Mouse (Mus musculus): ENCODE measurements around the gene Fbxl7. TPM values are rescaled to one million over a fixed set of nuclear protein-coding genes. Genes with fewer than 3 reads are reported as not detected.
"Not testable (repeated sequence)": the region's sequence is repeated elsewhere in the genome, so short reads cannot be mapped to it uniquely, and the experiment has no call there.

Gene Fbxl7
- polyA plus RNA-seq, 1 experiment from 2014 or later, result 1.1 TPM

- Histone ChIP-seq H3K27ac (no peak overlapping the region), H3K4me1 (replicated peaks) (no peaks in the 10 kb centered on the region), H3K4me2 (no peak overlapping the region), H3K9ac (no peak overlapping the region), H3K9me3 (replicated peaks) (no peaks in the 10 kb centered on the region), H3K27me3 (no peaks in the 10 kb centered on the region), H3K36me3 (no peaks in the 10 kb centered on the region), H3K4me3 (replicated peaks) (no peak overlapping the region)
- no peak for DNase-seq
- WGBS (ENCODE audit: insufficient replicate concordance), result 60% methylated on average over 2 of the region's 2 CpGs
- ATAC-seq (ENCODE audit: low read depth), result no peak
Measured at GRCm38 (mm10) chr15:26732366-26732765, 163.0 kb downstream of the Fbxl7 start.

GRCm38 (mm10) chr15:26730760-26731159 lies 164.6 kb downstream of the Fbxl7 start:
- H3K4me3 ChIP-seq (replicated peaks), result no peak overlapping the region
- H3K4me2 ChIP-seq, result no peak overlapping the region
- no peaks in the 10 kb centered on the region for H3K27me3 ChIP-seq
- H3K9me3 ChIP-seq (replicated peaks), result no peaks in the 10 kb centered on the region
- WGBS (ENCODE audit: insufficient replicate concordance), result 39% methylated on average over 2 of the region's 2 CpGs
- no peak overlapping the region for H3K27ac ChIP-seq
- H3K4me1 ChIP-seq (replicated peaks), result no peaks in the 10 kb centered on the region
- no peaks in the 10 kb centered on the region for H3K36me3 ChIP-seq
- DNase-seq (no peak), ATAC-seq (ENCODE audit: low read depth) (no peak)
- H3K9ac ChIP-seq, result no peak overlapping the region

GRCm38 (mm10) chr15:26729341-26729740 lies 166.0 kb downstream of the Fbxl7 start:
- not testable (repeated sequence) for H3K4me1 ChIP-seq (replicated peaks); H3K9me3 ChIP-seq (replicated peaks); DNase-seq; ATAC-seq (ENCODE audit: low read depth); H3K4me3 ChIP-seq (replicated peaks); H3K27me3 ChIP-seq; H3K36me3 ChIP-seq; H3K4me2 ChIP-seq; H3K27ac ChIP-seq; H3K9ac ChIP-seq
- WGBS (ENCODE audit: insufficient replicate concordance), result 74% methylated on average over 6 of the region's 7 CpGs

GRCm38 (mm10) chr15:26718390-26719036 lies 176.9 kb downstream of the Fbxl7 start:
- no peak overlapping the region for H3K27ac ChIP-seq
- H3K4me3 ChIP-seq (replicated peaks), result no peak overlapping the region
- H3K9me3 ChIP-seq (replicated peaks), result no peaks in the 10 kb centered on the region
- WGBS (ENCODE audit: insufficient replicate concordance), result 52% methylated on average over 5 of the region's 5 CpGs
- H3K4me1 ChIP-seq (replicated peaks), result no peaks in the 10 kb centered on the region
- H3K27me3 ChIP-seq, result no peaks in the 10 kb centered on the region
- no peak overlapping the region for H3K9ac ChIP-seq
- no peaks in the 10 kb centered on the region for H3K36me3 ChIP-seq
- ATAC-seq (ENCODE audit: low read depth), result no peak
- no peak for DNase-seq
- H3K4me2 ChIP-seq, result no peak overlapping the region

GRCm38 (mm10) chr15:26717952-26718351 lies 177.4 kb downstream of the Fbxl7 start:
- H3K4me1 ChIP-seq (replicated peaks), result no peaks in the 10 kb centered on the region
- 26% methylated on average over 7 of the region's 7 CpGs for WGBS (ENCODE audit: insufficient replicate concordance)
- no peak for DNase-seq
- no peak for ATAC-seq (ENCODE audit: low read depth)
- H3K9ac ChIP-seq, result no peak overlapping the region
- no peaks in the 10 kb centered on the region for H3K9me3 ChIP-seq (replicated peaks)
- H3K36me3 ChIP-seq, result no peaks in the 10 kb centered on the region
- H3K27me3 ChIP-seq, result no peaks in the 10 kb centered on the region
- H3K4me2 ChIP-seq, result no peak overlapping the region
- no peak overlapping the region for H3K4me3 ChIP-seq (replicated peaks)
- no peak overlapping the region for H3K27ac ChIP-seq

GRCm38 (mm10) chr15:26716181-26716580 lies 179.2 kb downstream of the Fbxl7 start:
- Histone ChIP-seq H3K27me3 (no peaks in the 10 kb centered on the region), H3K4me3 (replicated peaks) (no peak overlapping the region)
- no peak for ATAC-seq (ENCODE audit: low read depth)

GRCm38 (mm10) chr15:26715635-26716034 lies 179.7 kb downstream of the Fbxl7 start:
- no peak overlapping the region for H3K9ac ChIP-seq
- no peaks in the 10 kb centered on the region for H3K36me3 ChIP-seq
- no peaks in the 10 kb centered on the region for H3K9me3 ChIP-seq (replicated peaks)
- H3K4me3 ChIP-seq (replicated peaks), result no peak overlapping the region
- ATAC-seq (ENCODE audit: low read depth) (no peak), DNase-seq (no peak)
- 63% methylated on average over 5 of the region's 5 CpGs for WGBS (ENCODE audit: insufficient replicate concordance)
- no peaks in the 10 kb centered on the region for H3K4me1 ChIP-seq (replicated peaks)
- H3K27ac ChIP-seq, result no peak overlapping the region
- no peaks in the 10 kb centered on the region for H3K27me3 ChIP-seq
- H3K4me2 ChIP-seq, result no peak overlapping the region

More at GRCm38 (mm10) chr15:26716181-26716580, 179.2 kb downstream of the Fbxl7 start:
- no peak for DNase-seq
- Histone ChIP-seq H3K4me2 (no peak overlapping the region), H3K9me3 (replicated peaks) (no peaks in the 10 kb centered on the region), H3K4me1 (replicated peaks) (no peaks in the 10 kb centered on the region), H3K9ac (no peak overlapping the region), H3K27ac (no peak overlapping the region), H3K36me3 (no peaks in the 10 kb centered on the region)
- WGBS (ENCODE audit: insufficient replicate concordance), result 72% methylated on average over 2 of the region's 2 CpGs

GRCm38 (mm10) chr15:26712271-26712670 lies 183.1 kb downstream of the Fbxl7 start:
- H3K9me3 ChIP-seq (replicated peaks), result no peaks in the 10 kb centered on the region
- no peak for DNase-seq
- no peak overlapping the region for H3K9ac ChIP-seq
- no peak overlapping the region for H3K27ac ChIP-seq
- H3K27me3 ChIP-seq, result no peaks in the 10 kb centered on the region
- H3K4me3 ChIP-seq (replicated peaks), result no peak overlapping the region
- no peaks in the 10 kb centered on the region for H3K36me3 ChIP-seq
- no peaks in the 10 kb centered on the region for H3K4me1 ChIP-seq (replicated peaks)
- H3K4me2 ChIP-seq, result no peak overlapping the region
- 63% methylated on average over 7 of the region's 7 CpGs for WGBS (ENCODE audit: insufficient replicate concordance)
- ATAC-seq (ENCODE audit: low read depth), result no peak

- 21% methylated on average over 2 of the region's 2 CpGs for WGBS (ENCODE audit: insufficient replicate concordance)
- H3K9me3 ChIP-seq (replicated peaks), result no peaks in the 10 kb centered on the region
- H3K36me3 ChIP-seq, result no peaks in the 10 kb centered on the region
Measured at GRCm38 (mm10) chr15:26704966-26705365, 190.4 kb downstream of the Fbxl7 start.

GRCm38 (mm10) chr15:26703156-26703840 lies 192.1 kb downstream of the Fbxl7 start:
- Histone ChIP-seq H3K9ac (no peak overlapping the region), H3K4me2 (no peak overlapping the region), H3K27me3 (no peaks in the 10 kb centered on the region), H3K36me3 (no peaks in the 10 kb centered on the region), H3K4me3 (replicated peaks) (no peak overlapping the region), H3K9me3 (replicated peaks) (no peaks in the 10 kb centered on the region), H3K27ac (no peak overlapping the region), H3K4me1 (replicated peaks) (no peaks in the 10 kb centered on the region)
- DNase-seq (no peak), ATAC-seq (ENCODE audit: low read depth) (no peak)
- WGBS (ENCODE audit: insufficient replicate concordance), result 57% methylated on average over 6 of the region's 6 CpGs

More at GRCm38 (mm10) chr15:26704966-26705365, 190.4 kb downstream of the Fbxl7 start:
- no peak overlapping the region for H3K27ac ChIP-seq
- no peak for ATAC-seq (ENCODE audit: low read depth)
- no peak overlapping the region for H3K9ac ChIP-seq
- no peak overlapping the region for H3K4me3 ChIP-seq (replicated peaks)
- H3K27me3 ChIP-seq, result no peaks in the 10 kb centered on the region
- H3K4me1 ChIP-seq (replicated peaks), result no peaks in the 10 kb centered on the region
- DNase-seq, result no peak
- no peak overlapping the region for H3K4me2 ChIP-seq

GRCm38 (mm10) chr15:26701949-26702675 lies 193.3 kb downstream of the Fbxl7 start:
- no peaks in the 10 kb centered on the region for H3K27me3 ChIP-seq
- no peaks in the 10 kb centered on the region for H3K36me3 ChIP-seq
- H3K27ac ChIP-seq, result no peak overlapping the region
- no peak overlapping the region for H3K9ac ChIP-seq
- WGBS (ENCODE audit: insufficient replicate concordance), result 58% methylated on average over 5 of the region's 5 CpGs
- H3K4me1 ChIP-seq (replicated peaks), result no peaks in the 10 kb centered on the region
- H3K4me3 ChIP-seq (replicated peaks), result no peak overlapping the region
- no peaks in the 10 kb centered on the region for H3K9me3 ChIP-seq (replicated peaks)
- DNase-seq (no peak), ATAC-seq (ENCODE audit: low read depth) (no peak)
- H3K4me2 ChIP-seq, result no peak overlapping the region

All from liver, embryonic 13.5 days (tissue).